ENCODE assay signal across 9 mouse cellular contexts in genomic region chr8:124368213-124368612, GRCm38 (mm10).
A peak's percentile ranks its signal among the peaks of the same experiment; 100 is the strongest.
DNase-seq lines count a peak whose midpoint lies in the region; ATAC-seq and TF ChIP-seq lines count a peak whose summit lies in the region.
"Had no signal": no experiment of that assay in that cellular context is flagged by ENCODE, and none has a peak within 500 bp of the region (broad histone marks: within the 10 kb centered on the region; RNA-seq: fewer than 3 reads in every experiment).

No protein-coding gene starts in this region.

- DNase-seq in 3134 (ENCODE audit: extremely low read depth, insufficient read length, low spot score): peak; percentile 32
- DNase-seq in 416B (ENCODE audit: low read depth): peak; percentile 72
- peak; percentile 82 for DNase-seq in adrenal gland, postnatal 14 days
- DNase-seq in embryo, embryonic 9.5 days (ENCODE audit: extremely low spot score): peak; percentile 64
- peak; percentile 58 for DNase-seq in lung, adult 2 months
- peak; percentile 84 for DNase-seq in retina, postnatal 1 day

- H3K36me3 ChIP-seq in hindbrain, embryonic 16.5 days (ENCODE audit: control insufficient read depth, insufficient read depth, low read length): no peaks in the 10 kb centered on the region; the same call in 1 of the 2 replicates
- H3K36me3 ChIP-seq: heart, embryonic 15.5 days had no signal

- peak; percentile 55; the same call in 1 of the 2 replicates for ATAC-seq in hindbrain, embryonic 16.5 days
- ATAC-seq in frontal cortex, adult (ENCODE audit: low TSS enrichment): no peak

- H3K27ac ChIP-seq in hindbrain, embryonic 16.5 days (ENCODE audit: low read depth, low read length): no peak overlapping the region
- H3K27ac ChIP-seq: heart, embryonic 15.5 days had no signal

- H3K27me3 ChIP-seq in hindbrain, embryonic 16.5 days (replicated peaks; ENCODE audit: control insufficient read depth, insufficient read depth, low read length): no peaks in the 10 kb centered on the region
- H3K27me3 ChIP-seq: heart, embryonic 15.5 days had no signal

- no peak overlapping the region for H3K4me2 ChIP-seq in hindbrain, embryonic 16.5 days (ENCODE audit: low read length)
- H3K4me2 ChIP-seq: heart, embryonic 15.5 days had no signal

- H3K9me3 ChIP-seq in hindbrain, embryonic 16.5 days (ENCODE audit: control insufficient read depth, low read length): no peaks in the 10 kb centered on the region
- H3K9me3 ChIP-seq: heart, embryonic 15.5 days had no signal

- H3K4me3 ChIP-seq in hindbrain, embryonic 16.5 days (ENCODE audit: low read length): no peak overlapping the region
- no peak overlapping the region for H3K4me3 ChIP-seq in lung, adult 2 months (replicated peaks; ENCODE audit: extremely low read depth, low read depth, low read length)
- H3K4me3 ChIP-seq: heart, embryonic 15.5 days had no signal

- no peaks in the 10 kb centered on the region for H3K4me1 ChIP-seq in hindbrain, embryonic 16.5 days (ENCODE audit: control insufficient read depth, insufficient read depth, low read depth, low read length)
- no peaks in the 10 kb centered on the region for H3K4me1 ChIP-seq in lung, adult 2 months (ENCODE audit: control insufficient read depth, insufficient read depth, low read length)
- H3K4me1 ChIP-seq: heart, embryonic 15.5 days had no signal

- TF ChIP-seq CTCF in lung, adult 2 months (IDR thresholded peaks at IDR 0.05; ENCODE audit: insufficient read depth, low read length): peak; percentile 96

- H3K9ac ChIP-seq in hindbrain, embryonic 16.5 days (ENCODE audit: low read depth, low read length): no peak overlapping the region
- H3K9ac ChIP-seq: heart, embryonic 15.5 days had no signal

- 10% methylated on average over 8 of the region's 8 CpGs for WGBS in hindbrain, embryonic 16.5 days
- 18% methylated on average over 8 of the region's 8 CpGs for WGBS in lung, adult 2 months

- no peak for TF ChIP-seq POLR2A in lung, adult 2 months (IDR thresholded peaks at IDR 0.05; ENCODE audit: borderline replicate concordance, extremely low read depth, low read depth, low read length)

Comparison
In these comparisons a context has a peak if more than half of its experiments do, and no peak if none do; other contexts are left out.
1. DNase-seq: peak in every context shown above with its lines; median percentile 84 in retina, postnatal 1 day; 82 in adrenal gland, postnatal 14 days; 72 in 416B; 64 in embryo, embryonic 9.5 days; 58 in lung, adult 2 months; 32 in 3134.